In the genomic region with DNA sequence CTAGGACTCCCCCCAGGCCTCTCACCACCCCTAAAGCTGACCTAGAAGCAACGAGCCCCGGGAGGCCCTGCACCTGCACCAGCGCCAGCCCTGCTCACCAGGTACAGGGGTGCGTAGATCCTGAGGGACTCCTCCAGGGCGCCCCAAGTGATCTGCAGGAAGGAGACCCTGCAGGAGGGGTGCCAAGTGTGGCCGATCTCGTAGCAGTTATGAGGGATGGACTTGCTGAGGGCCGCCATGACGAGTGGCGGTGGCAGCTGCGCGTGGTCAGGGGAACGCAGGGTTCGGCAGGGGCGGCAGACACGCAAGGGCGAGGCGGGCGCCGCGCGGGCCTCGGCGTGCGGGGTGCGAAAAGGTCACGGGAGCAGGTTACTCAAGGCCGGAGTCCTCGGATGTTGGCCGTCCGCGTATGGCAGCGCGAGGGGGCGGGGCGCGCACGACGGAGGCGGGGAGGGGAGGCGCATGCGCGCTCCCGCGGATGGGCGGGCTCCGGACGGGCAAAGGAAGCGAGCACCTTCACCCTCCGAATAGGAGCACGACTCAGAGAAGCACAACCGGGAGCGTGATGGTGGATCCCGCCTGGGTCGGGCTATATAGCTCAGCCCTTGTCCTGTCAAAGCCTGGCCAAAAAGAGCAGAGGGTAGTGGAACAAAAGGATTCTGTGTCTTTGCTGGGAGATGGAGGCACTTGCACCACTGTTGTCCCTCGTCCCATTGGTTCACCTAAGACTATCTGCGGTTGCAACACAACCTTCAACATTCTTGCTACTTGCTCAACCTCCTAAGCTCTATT, we compare ENCODE assay signal across 8 mouse cellular contexts.
DNase-seq lines count a peak whose midpoint lies in the region; ATAC-seq and TF ChIP-seq lines count a peak whose summit lies in the region.

No protein-coding gene starts in this region.

- peak; percentile 90 for DNase-seq in T-cell, adult 2 months (ENCODE audit: low spot score)
- peak; percentile 92 to 95 for DNase-seq in cerebellum, postnatal 36 days
- peak; percentile 93 for DNase-seq in gastrocnemius, adult 18-20 months (ENCODE audit: low spot score)
- peak; percentile 94 for DNase-seq in hindbrain, postnatal 0 days (ENCODE audit: low spot score)
- DNase-seq in left cerebral cortex, adult 2 months (ENCODE audit: extremely low spot score in 1 of 2, low spot score in 2 of 2), result peak; percentile 94 to 95
- peak; percentile 89 to 92 for DNase-seq in right cerebral cortex, adult 2 months (ENCODE audit: low spot score in 2 of 2)
- DNase-seq in urinary bladder, postnatal 14 days (ENCODE audit: low spot score), result peak; percentile 92

- peak overlapping the region; percentile 87 for H3K4me3 ChIP-seq in hindbrain, postnatal 0 days (ENCODE audit: low read length)
- H3K4me3 ChIP-seq in left cerebral cortex, adult 2 months, result peak overlapping the region; percentile 66

- no peaks in the 10 kb centered on the region for H3K9me3 ChIP-seq in hindbrain, postnatal 0 days (ENCODE audit: low read length)

- no peaks in the 10 kb centered on the region for H3K36me3 ChIP-seq in hindbrain, postnatal 0 days (ENCODE audit: insufficient read depth, low read length)

- H3K4me2 ChIP-seq in hindbrain, postnatal 0 days (ENCODE audit: low read depth, low read length), result peak overlapping the region; percentile 78

- peak; percentile 96 for ATAC-seq in hindbrain, postnatal 0 days
- peak; percentile 81 for ATAC-seq in megakaryocyte, adult 5-6 weeks (ENCODE audit: poor library complexity, severe bottlenecking)

- peaks cover 10% of the 10 kb centered on the region for H3K4me1 ChIP-seq in hindbrain, postnatal 0 days (ENCODE audit: insufficient read depth, low read length)

- TF ChIP-seq CTCF in hindbrain, postnatal 0 days (IDR thresholded peaks at IDR 0.05; ENCODE audit: low read depth), result 0 out of 2 replicates have a peak, but pooled peaks have one; percentile 8
- no peak for TF ChIP-seq CTCF in left cerebral cortex, adult 2 months (IDR thresholded peaks at IDR 0.05)

- H3K27ac ChIP-seq in hindbrain, postnatal 0 days, result peak overlapping the region; percentile 86
- H3K27ac ChIP-seq in left cerebral cortex, adult 2 months, result peak overlapping the region; percentile 95

- no peaks in the 10 kb centered on the region for H3K27me3 ChIP-seq in hindbrain, postnatal 0 days (ENCODE audit: insufficient read depth, low read length)

- WGBS in hindbrain, postnatal 0 days, result under 1% methylated on average over 53 of the region's 57 CpGs

- peak overlapping the region; percentile 94 for H3K9ac ChIP-seq in hindbrain, postnatal 0 days (replicated peaks; ENCODE audit: low read length)

- intact Hi-C loops in left cerebral cortex, adult 2 months (cut with DNase I), result loop anchor here (1.0 to 5.0 kb wide), 3 partner anchors 66 to 170 kb away; a partner anchor contains a TSS

Comparison
In these comparisons a context has a peak if more than half of its experiments do, and no peak if none do; other contexts are left out.
1. Peak in every context shown above with its lines: DNase-seq, ATAC-seq, H3K4me3 ChIP-seq and H3K27ac ChIP-seq.